Mouse (Mus musculus) large intestine, adult 2 months (tissue): ENCODE results near the gene Gna13. TPM values are rescaled to one million over a fixed set of nuclear protein-coding genes. Genes with fewer than 3 reads are reported as not detected.

Experiments used
- DNase-seq: peaks from one replicate; pipeline ENCODE4 v3.0.0-alpha.2; 2012; ENCODE audit warnings: low read depth, low spot score
- WGBS: fragments of 180-500 bp; shearing (Covaris S2); methylation state at CpG from one replicate; pipeline ENCODE4 v1.1.7; 2018; 5-methylcytosine and 5-hydroxymethylcytosine counted together
- polyA plus RNA-seq: library from polyadenylated mRNA; depleted of rRNA; stranded (reverse); fragments of >200 nt; gene quantifications from 2 replicates; pipeline ENCODE4 v1.2.3, GENCODE M21; 2012

Gna13 gene
- polyA plus RNA-seq, 1 experiment: 29.9 TPM

GRCm38 (mm10) chr11:109416709-109417420, 54.2 kb downstream of the Gna13 start:
- DNase-seq: no peak
- WGBS: 24% methylated on average over 8 of the region's 8 CpGs

GRCm38 (mm10) chr11:109417472-109418040, 54.9 kb downstream of the Gna13 start:
- 64% methylated on average over 9 of the region's 9 CpGs for WGBS
- no peak for DNase-seq

GRCm38 (mm10) chr11:109419461-109419860, 56.8 kb downstream of the Gna13 start:
- WGBS: 20% methylated on average over 4 of the region's 4 CpGs
- DNase-seq: no peak

GRCm38 (mm10) chr11:109419961-109420566, 57.4 kb downstream of the Gna13 start:
- 38% methylated on average over 16 of the region's 16 CpGs for WGBS
- no peak for DNase-seq

GRCm38 (mm10) chr11:109420567-109420962, 57.9 kb downstream of the Gna13 start:
- DNase-seq: no peak
- 86% methylated on average over 14 of the region's 14 CpGs for WGBS

- 71% methylated on average over 5 of the region's 5 CpGs for WGBS
These were observed 58.6 kb downstream of the Gna13 start for GRCm38 (mm10) chr11:109421205-109421604.

GRCm38 (mm10) chr11:109422263-109422662, 59.6 kb downstream of the Gna13 start:
- 99% methylated on average over 4 of the region's 4 CpGs for WGBS

More at GRCm38 (mm10) chr11:109421205-109421604, 58.6 kb downstream of the Gna13 start:
- DNase-seq: no peak

GRCm38 (mm10) chr11:109423294-109423693, 60.7 kb downstream of the Gna13 start:
- no peak for DNase-seq
- WGBS: 31% methylated on average over 1 of the region's 1 CpGs

More at GRCm38 (mm10) chr11:109422263-109422662, 59.6 kb downstream of the Gna13 start:
- no peak for DNase-seq

- DNase-seq: peak; percentile 96
- under 1% methylated on average over 65 of the region's 65 CpGs for WGBS
These were observed 63.0 kb downstream of the Gna13 start, which contains the start of gene Amz2 for GRCm38 (mm10) chr11:109425392-109426271. Gene Amz2 (plus strand): TSS chr11:109425946.

GRCm38 (mm10) chr11:109426272-109426586, 63.6 kb downstream of the Gna13 start:
- no peak for DNase-seq
- under 1% methylated on average over 11 of the region's 11 CpGs for WGBS

GRCm38 (mm10) chr11:109427353-109427752, 64.7 kb downstream of the Gna13 start:
- DNase-seq: no peak
- 96% methylated on average over 5 of the region's 5 CpGs for WGBS

- 85% methylated on average over 16 of the region's 16 CpGs for WGBS
- DNase-seq: no peak
These were observed 71.7 kb downstream of the Gna13 start for GRCm38 (mm10) chr11:109434233-109434798.

GRCm38 (mm10) chr11:109436889-109437288, 74.3 kb downstream of the Gna13 start:
- WGBS: 80% methylated on average over 8 of the region's 8 CpGs
- DNase-seq: no peak

- 21% methylated on average over 5 of the region's 5 CpGs for WGBS
- no peak for DNase-seq
These were observed 76.6 kb downstream of the Gna13 start for GRCm38 (mm10) chr11:109439209-109439608.

GRCm38 (mm10) chr11:109439829-109440340, 77.3 kb downstream of the Gna13 start:
- under 1% methylated on average over 32 of the region's 32 CpGs for WGBS

GRCm38 (mm10) chr11:109440641-109441040, 78.0 kb downstream of the Gna13 start:
- DNase-seq: no peak
- 56% methylated on average over 4 of the region's 4 CpGs for WGBS

More at GRCm38 (mm10) chr11:109439829-109440340, 77.3 kb downstream of the Gna13 start:
- DNase-seq: no peak

- WGBS: 62% methylated on average over 3 of the region's 3 CpGs
- no peak for DNase-seq
These were observed 78.5 kb downstream of the Gna13 start for GRCm38 (mm10) chr11:109441119-109441518.

- WGBS: 70% methylated on average over 5 of the region's 5 CpGs
- no peak for DNase-seq
These were observed 79.6 kb downstream of the Gna13 start for GRCm38 (mm10) chr11:109442166-109442730.
